Mouse (Mus musculus) limb, embryonic 13.5 days (tissue): ENCODE data around the gene Gm9887. TPM values are rescaled to one million over a fixed set of nuclear protein-coding genes. Genes with fewer than 3 reads are reported as not detected.
"Not testable (repeated sequence)": the region's sequence is repeated elsewhere in the genome, so short reads cannot be mapped to it uniquely, and the experiment has no call there.

Experiments used
- ATAC-seq: fragments of 200-750 bp; cut with Nextera tagmentation; 2 replicates; pipeline ENCODE4 v1.8.0; 2017; ENCODE audit warnings: low read depth, moderate number of reproducible peaks, moderate TSS enrichment; ENCODE audit not compliant: low FRiP score
- H3K27ac ChIP-seq: fragments of 300-500 bp; sonication (generic); 2 replicates; pipeline ENCODE4 v1.5.1; 2015; ENCODE audit warnings: inconsistent platforms, mild to moderate bottlenecking, moderate library complexity
- H3K27me3 ChIP-seq: fragments of 300-500 bp; sonication (generic); 2 replicates; pipeline ENCODE4 v1.6.1; 2015; ENCODE audit warnings: mild to moderate bottlenecking, inconsistent platforms
- H3K36me3 ChIP-seq: fragments of 300-500 bp; sonication (generic); 2 replicates; pipeline ENCODE4 v1.6.1; 2015; ENCODE audit warnings: inconsistent platforms, mild to moderate bottlenecking, moderate library complexity
- H3K4me1 ChIP-seq: fragments of 300-500 bp; sonication (generic); 2 replicates; pipeline ENCODE4 v1.6.1; 2015; ENCODE audit warnings: inconsistent platforms
- H3K4me2 ChIP-seq: fragments of 300-500 bp; sonication (generic); replicated peaks from 2 replicates; pipeline ENCODE4 v1.6.1; 2015; ENCODE audit warnings: inconsistent platforms, mild to moderate bottlenecking, moderate library complexity
- H3K4me3 ChIP-seq: fragments of 300-500 bp; sonication (generic); 2 replicates; pipeline ENCODE4 v1.5.1; 2015; ENCODE audit warnings: moderate library complexity, mild to moderate bottlenecking, inconsistent platforms
- H3K9ac ChIP-seq: fragments of 300-500 bp; sonication (generic); 2 replicates; pipeline ENCODE4 v1.6.1; 2015; ENCODE audit warnings: mild to moderate bottlenecking, inconsistent platforms
- H3K9me3 ChIP-seq: fragments of 300-500 bp; sonication (generic); 2 replicates; pipeline ENCODE4 v1.6.1; 2016; ENCODE audit warnings: inconsistent platforms
- WGBS: fragments of 180-500 bp; shearing (Covaris S2); methylation state at CpG from one replicate; pipeline ENCODE4 v1.1.7; 2015; 5-methylcytosine and 5-hydroxymethylcytosine counted together
- polyA plus RNA-seq: library from polyadenylated mRNA; unstranded; fragments of >200 nt; fragmentation: Nextera tagmentation; extraction: Ambion mirVana; gene quantifications from 2 replicates; pipeline ENCODE4 v1.2.1, GENCODE M21; 2015

Gm9887 gene
- polyA plus RNA-seq, 1 experiment from 2014 or later = 1.4 TPM

DNA sequence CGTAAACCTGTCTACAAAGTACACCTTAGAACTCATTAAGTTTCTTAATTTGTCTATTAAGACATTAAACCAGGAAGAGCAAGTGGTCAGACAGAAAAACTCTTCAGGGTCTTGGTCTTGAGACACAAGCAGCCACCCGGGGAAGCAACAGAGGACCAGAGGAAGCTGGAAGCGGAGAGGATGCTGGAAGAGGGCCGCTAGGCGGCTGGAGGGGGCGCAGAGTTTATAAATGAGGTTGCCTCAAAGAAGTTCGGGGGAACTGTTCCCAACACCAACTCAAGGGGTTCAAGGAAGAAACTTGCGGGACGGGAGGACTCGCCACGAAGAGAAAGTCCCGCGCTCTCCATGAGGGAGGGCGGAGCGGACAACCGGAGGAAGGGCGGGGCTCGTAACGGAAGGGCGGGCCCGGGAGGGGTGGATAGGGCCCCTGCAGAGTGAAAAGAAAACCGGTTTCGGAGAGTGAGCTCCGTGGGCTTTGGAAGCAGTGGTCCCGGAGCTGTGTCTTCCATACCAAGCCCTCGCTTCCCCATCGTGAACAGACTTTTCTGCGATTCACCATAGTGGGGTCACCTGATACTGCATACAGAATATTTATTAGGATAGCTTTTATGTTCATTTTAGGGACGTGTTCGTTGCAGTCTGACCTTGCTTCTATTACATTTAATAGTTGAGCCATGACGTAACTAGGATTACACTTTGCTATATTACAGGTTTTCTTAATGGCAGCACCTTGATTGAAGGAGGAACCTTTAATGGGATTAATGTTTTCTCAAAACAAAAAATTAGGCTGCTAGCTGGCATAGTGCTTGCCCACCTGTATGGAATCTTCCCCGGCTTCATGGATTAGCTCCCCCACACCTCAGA, 8.1 kb downstream of the Gm9887 start:
- Histone ChIP-seq H3K9me3 (no peaks in the 10 kb centered on the region), H3K9ac (peak overlapping the region; percentile 70), H3K4me2 (peak overlapping the region; percentile 66), H3K27ac (peak overlapping the region; percentile 88), H3K4me3 (peak overlapping the region; percentile 48), H3K4me1 (peaks cover 14% of the 10 kb centered on the region), H3K36me3 (no peaks in the 10 kb centered on the region), H3K27me3 (no peaks in the 10 kb centered on the region)
- ATAC-seq = peak; percentile 33; the same call in 1 of the 2 replicates
- 4% methylated on average over 32 of the region's 32 CpGs for WGBS

DNA sequence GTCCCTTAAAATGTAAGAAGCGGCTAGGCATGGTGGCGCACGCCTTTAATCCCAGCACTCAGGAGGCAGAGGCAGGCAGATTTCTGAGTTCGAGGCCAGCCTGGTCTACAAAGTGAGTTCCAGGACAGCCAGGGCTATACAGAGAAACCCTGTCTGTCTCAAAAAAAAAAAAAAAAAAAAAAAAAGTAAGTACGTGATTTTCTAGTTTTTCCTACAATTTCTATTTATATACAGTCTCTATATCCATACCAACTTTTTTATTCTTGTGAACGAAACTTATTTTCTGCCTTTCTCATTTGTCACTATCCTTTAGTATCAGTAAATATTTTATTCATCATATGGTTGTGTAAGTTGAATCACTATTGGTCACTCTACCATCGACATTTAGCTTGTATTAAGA, 9.1 kb downstream of the Gm9887 start:
- H3K4me2 ChIP-seq, H3K4me3 ChIP-seq, H3K9ac ChIP-seq, ATAC-seq, H3K9me3 ChIP-seq, H3K27me3 ChIP-seq, H3K27ac ChIP-seq, H3K36me3 ChIP-seq: not testable (repeated sequence)
- 95% methylated on average over 7 of the region's 7 CpGs for WGBS
- peaks cover 14% of the 10 kb centered on the region for H3K4me1 ChIP-seq

DNA sequence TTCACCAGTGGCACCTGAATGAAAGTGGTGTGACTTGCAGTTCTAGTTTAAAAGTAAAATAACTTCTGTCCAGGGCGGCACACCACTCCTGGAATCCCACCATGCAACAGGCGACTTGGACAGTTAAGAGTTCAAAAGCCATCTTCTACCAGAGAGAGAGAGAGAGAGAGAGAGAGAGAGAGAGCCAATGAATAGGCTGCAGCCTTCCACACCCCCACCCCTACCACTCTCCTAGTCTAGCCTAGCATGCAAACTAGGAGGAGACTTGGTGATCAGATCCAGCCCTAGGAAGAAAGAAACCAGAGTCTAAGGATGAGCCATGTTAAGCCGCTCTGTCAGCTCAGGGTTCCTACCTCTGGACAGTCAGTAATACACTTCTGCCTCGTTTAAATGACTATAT, 9.9 kb downstream of the Gm9887 start:
- Histone ChIP-seq H3K9me3 (no peaks in the 10 kb centered on the region), H3K4me3 (peak overlapping the region; percentile 48; the same call in 1 of the 2 replicates), H3K4me1 (peaks cover 14% of the 10 kb centered on the region), H3K9ac (no peak overlapping the region), H3K27ac (peak overlapping the region; percentile 98; the same call in 1 of the 2 replicates), H3K36me3 (no peaks in the 10 kb centered on the region), H3K4me2 (peak overlapping the region; percentile 72), H3K27me3 (no peaks in the 10 kb centered on the region)
- 51% methylated on average over 4 of the region's 4 CpGs for WGBS
- no peak for ATAC-seq

DNA sequence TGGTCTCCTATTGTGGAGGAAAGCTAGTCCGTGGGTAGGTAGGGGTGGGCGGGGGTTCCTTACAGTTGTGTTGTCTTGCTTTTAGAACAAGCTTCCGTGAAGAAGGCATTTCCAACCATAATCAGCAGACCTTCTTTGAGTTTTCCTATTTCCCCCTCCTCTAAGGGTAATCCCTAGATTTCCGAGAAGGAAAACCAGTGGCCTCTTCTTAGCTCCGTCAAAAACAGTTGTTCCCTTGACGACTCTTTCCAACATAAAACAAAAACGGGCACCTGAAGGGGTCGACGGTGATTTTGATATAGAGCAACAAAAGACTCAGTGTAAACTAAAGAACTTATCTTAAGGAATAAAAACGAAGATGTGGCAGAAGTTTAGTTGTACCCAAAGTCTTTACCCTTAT, 10.3 kb downstream of the Gm9887 start:
- 5% methylated on average over 10 of the region's 10 CpGs for WGBS
- peaks cover 14% of the 10 kb centered on the region for H3K4me1 ChIP-seq
- H3K9me3 ChIP-seq = no peaks in the 10 kb centered on the region
- H3K36me3 ChIP-seq = no peaks in the 10 kb centered on the region
- ATAC-seq = no peak
- H3K9ac ChIP-seq = peak overlapping the region; percentile 73
- H3K4me2 ChIP-seq = peak overlapping the region; percentile 72
- H3K27ac ChIP-seq = peak overlapping the region; percentile 98
- peak overlapping the region; percentile 48 for H3K4me3 ChIP-seq
- no peaks in the 10 kb centered on the region for H3K27me3 ChIP-seq

DNA sequence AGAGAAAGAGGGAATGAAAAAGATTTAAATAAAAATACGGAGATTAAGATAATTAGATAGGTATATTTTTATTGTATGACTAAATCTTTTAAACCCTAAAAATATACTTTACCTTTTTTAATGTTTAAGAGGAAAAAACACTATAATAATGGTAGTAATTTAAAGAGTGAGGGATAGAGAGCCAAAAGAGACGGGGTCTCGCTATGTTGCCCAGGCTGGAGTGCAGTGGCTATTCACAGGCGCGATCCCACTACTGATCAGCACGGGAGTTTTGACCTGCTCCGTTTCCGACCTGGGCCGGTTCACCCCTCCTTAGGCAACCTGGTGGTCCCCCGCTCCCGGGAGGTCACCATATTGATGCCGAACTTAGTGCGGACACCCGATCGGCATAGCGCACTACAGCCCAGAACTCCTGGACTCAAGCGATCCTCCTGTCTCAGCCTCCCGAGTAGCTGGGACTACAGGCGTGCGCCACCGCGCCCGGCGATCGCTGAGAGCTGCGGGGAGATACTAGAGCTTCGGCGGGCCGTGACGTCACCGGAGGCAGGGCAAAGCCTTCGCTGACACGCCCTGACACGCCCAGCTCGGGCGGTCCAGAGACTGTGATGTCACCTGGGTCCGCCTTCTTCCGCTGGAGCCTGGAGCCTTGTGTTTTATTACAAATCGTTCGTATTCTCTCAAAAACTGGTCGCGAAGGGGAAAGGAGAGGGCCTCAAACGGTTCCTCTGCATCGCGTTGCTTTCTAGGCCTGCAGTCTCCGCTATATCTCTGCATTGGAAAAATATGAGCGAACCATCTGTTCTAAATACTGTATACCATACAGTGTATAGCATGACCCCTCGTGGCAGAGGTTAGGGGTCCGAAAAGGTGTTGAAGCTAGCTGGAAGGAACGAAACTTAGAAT, 11.0 kb downstream of the Gm9887 start:
- H3K27me3 ChIP-seq, H3K9me3 ChIP-seq, H3K36me3 ChIP-seq: not testable (repeated sequence)
- Histone ChIP-seq H3K4me1 (peaks cover 14% of the 10 kb centered on the region), H3K4me2 (peak overlapping the region; percentile 72), H3K27ac (peak overlapping the region; percentile 98), H3K9ac (peak overlapping the region; percentile 73), H3K4me3 (peak overlapping the region; percentile 48)
- WGBS = under 1% methylated on average over 41 of the region's 50 CpGs
- ATAC-seq = peak; percentile 97

DNA sequence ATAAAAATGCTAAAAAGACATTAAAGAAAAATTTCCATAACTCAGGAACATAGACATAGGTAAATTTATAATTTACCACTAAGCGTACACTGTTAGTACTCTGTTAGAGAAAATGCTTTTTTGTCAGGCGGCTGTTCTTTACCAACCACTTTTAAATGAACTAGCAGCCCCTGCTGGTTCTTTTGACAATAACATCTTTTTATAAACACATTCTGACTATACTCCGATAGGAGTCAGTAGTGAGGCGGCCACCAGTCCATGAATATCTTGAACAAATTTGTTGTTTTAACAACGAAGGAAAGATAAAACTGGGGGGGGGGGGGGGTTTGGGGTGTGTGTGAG, 11.6 kb downstream of the Gm9887 start:
- peaks cover 17% of the 10 kb centered on the region for H3K4me1 ChIP-seq
- 19% methylated on average over 5 of the region's 5 CpGs for WGBS
- no peak for ATAC-seq

DNA sequence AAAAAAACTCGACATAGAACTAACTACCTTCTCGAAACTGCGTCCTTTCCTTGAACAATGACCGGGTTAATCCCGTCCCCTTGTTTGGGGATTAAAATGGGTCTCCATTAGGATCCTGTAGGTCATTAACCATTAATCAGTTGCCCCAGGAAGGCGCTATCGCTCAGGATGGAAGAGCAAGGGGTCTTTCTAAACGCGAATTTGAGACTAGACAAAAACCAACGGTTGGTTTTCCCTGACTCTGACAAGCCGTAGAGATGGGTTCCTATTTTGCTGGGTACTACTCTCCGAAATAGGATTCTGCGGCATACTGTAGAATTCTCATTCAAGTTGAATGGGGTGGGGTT, 15.0 kb downstream of the Gm9887 start:
- peak overlapping the region; percentile 91 for H3K9ac ChIP-seq
- 5% methylated on average over 13 of the region's 13 CpGs for WGBS

More for the DNA sequence above, 11.6 kb downstream of the Gm9887 start:
- Histone ChIP-seq H3K9ac (no peak overlapping the region), H3K27me3 (no peaks in the 10 kb centered on the region), H3K4me2 (no peak overlapping the region), H3K36me3 (no peaks in the 10 kb centered on the region), H3K27ac (no peak overlapping the region), H3K9me3 (no peaks in the 10 kb centered on the region), H3K4me3 (no peak overlapping the region)

DNA sequence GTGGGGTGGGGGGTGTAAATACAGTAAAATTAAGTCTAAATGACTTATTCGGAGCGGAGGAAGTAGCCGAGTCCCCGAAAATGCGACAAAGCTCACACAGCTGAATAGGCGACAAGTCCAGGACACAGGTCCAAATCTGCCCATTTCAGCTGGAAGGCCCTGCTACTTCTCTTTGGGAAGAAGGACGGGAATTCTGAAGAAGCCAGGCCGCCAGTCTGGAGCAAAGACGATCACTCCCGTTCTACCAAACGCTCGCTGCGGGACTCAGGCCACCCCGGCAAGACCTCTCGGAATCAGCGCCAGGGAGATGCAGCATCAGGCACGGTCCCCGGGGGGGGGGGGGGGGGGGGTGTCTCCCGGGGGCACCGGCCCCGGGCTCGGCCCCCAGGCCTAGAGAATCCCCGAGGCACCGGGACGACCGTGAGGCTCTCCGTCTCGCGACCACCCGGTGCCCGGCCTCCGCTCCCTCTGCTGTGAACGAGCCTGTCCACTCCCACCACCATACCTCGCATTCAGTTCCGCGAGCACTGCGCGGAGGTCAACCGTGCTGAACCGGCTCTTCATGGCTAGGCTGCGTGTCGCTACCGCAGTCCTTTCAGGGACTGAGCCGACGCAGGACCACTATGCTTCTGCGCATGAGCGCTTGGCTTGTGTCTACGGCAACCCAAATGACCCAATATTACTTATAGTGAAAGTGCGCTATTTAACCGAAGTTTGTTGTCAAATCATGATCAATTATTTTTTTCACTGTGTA, 15.5 kb downstream of the Gm9887 start, which contains the start of gene Nemf:
Nemf (minus strand) TSS at position 620 of the 754 bp plus-strand sequence.
- WGBS = under 1% methylated on average over 44 of the region's 50 CpGs
- Histone ChIP-seq H3K4me1 (peaks cover 10% of the 10 kb centered on the region; the same call in 1 of the 2 replicates), H3K9ac (peak within 1 kb of the TSS; percentile 91), H3K4me2 (peak within 1 kb of the TSS; percentile 81), H3K4me3 (peak within 1 kb of the TSS; percentile 81), H3K36me3 (peaks cover 28% of the 10 kb centered on the region), H3K27ac (peak within 1 kb of the TSS; percentile 73; the same call in 1 of the 2 replicates), H3K27me3 (no peaks in the 10 kb centered on the region), H3K9me3 (no peaks in the 10 kb centered on the region)
- peak; percentile 49; the same call in 1 of the 2 replicates for ATAC-seq

More for the DNA sequence above, 15.0 kb downstream of the Gm9887 start:
- peaks cover 23% of the 10 kb centered on the region for H3K36me3 ChIP-seq
- H3K4me1 ChIP-seq = peaks cover 15% of the 10 kb centered on the region
- ATAC-seq = no peak
- no peaks in the 10 kb centered on the region for H3K9me3 ChIP-seq
- H3K4me3 ChIP-seq = peak overlapping the region; percentile 81
- no peaks in the 10 kb centered on the region for H3K27me3 ChIP-seq
- H3K4me2 ChIP-seq = peak overlapping the region; percentile 81
- no peak overlapping the region for H3K27ac ChIP-seq

DNA sequence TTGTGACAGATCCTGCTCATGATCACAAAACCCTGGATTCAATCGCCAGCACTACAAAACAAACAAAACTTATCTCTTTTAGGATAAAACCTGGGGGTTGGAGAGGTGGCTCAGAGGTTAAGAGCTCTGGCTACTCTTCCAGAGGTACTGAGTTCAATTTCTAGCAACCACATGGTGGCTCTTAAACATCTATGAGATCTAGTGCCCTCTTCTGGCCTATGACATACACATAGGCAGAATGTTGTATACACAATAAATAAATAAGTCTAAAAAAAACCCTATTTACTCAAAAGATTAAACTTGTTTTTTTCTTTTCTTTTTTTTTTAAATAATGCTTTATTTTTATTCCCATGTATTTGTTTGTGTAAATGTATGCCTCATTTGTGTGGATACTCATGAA, 20.6 kb downstream of the Gm9887 start:
- peaks cover 69% of the 10 kb centered on the region for H3K36me3 ChIP-seq

DNA sequence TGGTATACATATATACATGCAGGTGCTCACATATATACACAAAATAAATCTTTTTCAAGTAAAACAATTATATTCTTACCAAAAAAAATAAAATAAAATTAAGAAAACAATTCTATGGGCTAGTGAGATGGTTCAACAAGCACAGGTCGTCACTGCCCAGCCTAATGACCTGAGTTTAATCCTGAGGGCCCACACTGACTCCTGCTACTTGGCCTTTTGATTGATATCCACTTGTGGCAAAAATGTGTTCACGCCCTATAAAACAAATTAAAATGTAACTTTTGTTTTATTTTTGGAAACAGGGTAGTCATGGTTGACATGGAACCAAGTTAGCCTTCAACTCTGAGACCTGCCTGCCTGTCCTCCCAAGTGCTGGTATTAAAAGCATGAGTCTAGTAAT, 22.3 kb downstream of the Gm9887 start:
- Histone ChIP-seq H3K9ac (no peak overlapping the region), H3K9me3 (no peaks in the 10 kb centered on the region), H3K27ac (no peak overlapping the region), H3K4me1 (no peaks in the 10 kb centered on the region), H3K27me3 (no peaks in the 10 kb centered on the region), H3K4me2 (no peak overlapping the region), H3K36me3 (peaks cover 76% of the 10 kb centered on the region), H3K4me3 (no peak overlapping the region)
- 83% methylated on average over 2 of the region's 2 CpGs for WGBS
- no peak for ATAC-seq

More for the DNA sequence above, 20.6 kb downstream of the Gm9887 start:
- Histone ChIP-seq H3K9me3 (no peaks in the 10 kb centered on the region), H3K4me3 (no peak overlapping the region), H3K4me1 (peaks cover 8% of the 10 kb centered on the region; the same call in 1 of the 2 replicates), H3K9ac (no peak overlapping the region), H3K27ac (no peak overlapping the region), H3K4me2 (no peak overlapping the region), H3K27me3 (no peaks in the 10 kb centered on the region)
- 91% methylated on average over 1 of the region's 1 CpGs for WGBS
- no peak for ATAC-seq

DNA sequence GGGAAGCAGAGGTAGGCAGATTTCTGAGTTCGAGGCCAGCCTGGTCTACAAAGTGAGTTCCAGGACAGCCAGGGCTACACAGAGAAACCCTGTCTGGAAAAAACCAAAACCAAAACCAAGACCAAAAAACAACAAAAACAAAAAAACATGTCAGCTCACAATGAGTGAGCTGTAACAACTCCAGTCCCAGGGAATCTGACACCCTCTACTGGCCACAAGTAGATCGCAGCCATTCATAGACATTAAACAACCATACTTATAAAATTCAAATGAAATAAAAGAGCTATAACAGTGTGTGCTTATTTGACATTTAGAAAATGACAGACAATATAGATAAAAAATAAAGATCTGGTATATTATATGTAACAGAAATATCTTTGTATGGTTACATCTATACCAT, 38.7 kb downstream of the Gm9887 start:
- H3K4me1 ChIP-seq = no peaks in the 10 kb centered on the region
- H3K27ac ChIP-seq = no peak overlapping the region
- H3K4me2 ChIP-seq = no peak overlapping the region
- no peak overlapping the region for H3K9ac ChIP-seq
- H3K9me3 ChIP-seq = no peaks in the 10 kb centered on the region
- WGBS = 79% methylated on average over 2 of the region's 2 CpGs
- no peak for ATAC-seq
- peaks cover 80% of the 10 kb centered on the region for H3K36me3 ChIP-seq
- no peak overlapping the region for H3K4me3 ChIP-seq
- H3K27me3 ChIP-seq = no peaks in the 10 kb centered on the region
